8 mouse cellular contexts compared by ENCODE assay signal in the genomic region with DNA sequence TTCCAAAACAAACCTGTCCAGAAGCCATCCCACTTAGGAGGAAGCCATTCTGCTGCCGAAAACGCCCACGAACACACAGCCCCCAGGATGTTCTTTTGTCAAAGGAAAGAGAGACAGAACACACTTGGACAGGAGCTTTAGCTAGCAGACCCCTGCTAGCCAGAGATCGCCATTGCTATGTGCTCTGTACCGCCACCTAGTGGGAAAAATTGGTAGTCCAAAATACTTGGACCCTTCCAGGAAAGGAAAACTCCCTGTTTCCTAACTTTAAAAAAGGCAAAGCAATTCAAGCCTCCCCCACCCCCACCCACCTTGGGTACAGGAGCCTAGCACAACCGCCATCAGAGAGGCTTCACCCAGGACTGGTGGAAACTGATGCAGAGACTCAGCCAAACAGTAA.
DNase-seq lines count a peak whose midpoint lies in the region; ATAC-seq and TF ChIP-seq lines count a peak whose summit lies in the region.

No protein-coding gene starts in this region.

- no peaks in the 10 kb centered on the region for H3K27me3 ChIP-seq in forebrain, embryonic 14.5 days (replicated peaks; ENCODE audit: control insufficient read depth, insufficient read depth, low read length)
- no peaks in the 10 kb centered on the region for H3K27me3 ChIP-seq in forebrain, embryonic 11.5 days (ENCODE audit: control insufficient read depth, insufficient read depth, low read length)
- H3K27me3 ChIP-seq in liver, embryonic 14.5 days (ENCODE audit: control insufficient read depth, insufficient read depth, low read length): no peaks in the 10 kb centered on the region
- H3K27me3 ChIP-seq in liver, embryonic 12.5 days (replicated peaks): no peaks in the 10 kb centered on the region
- no peaks in the 10 kb centered on the region for H3K27me3 ChIP-seq in forebrain, embryonic 12.5 days

- no peak overlapping the region for H3K9ac ChIP-seq in forebrain, embryonic 14.5 days (ENCODE audit: low read length)
- H3K9ac ChIP-seq in forebrain, embryonic 11.5 days (ENCODE audit: low read length): no peak overlapping the region
- no peak overlapping the region for H3K9ac ChIP-seq in liver, embryonic 14.5 days (replicated peaks)
- no peak overlapping the region for H3K9ac ChIP-seq in liver, embryonic 12.5 days
- no peak overlapping the region for H3K9ac ChIP-seq in forebrain, embryonic 12.5 days

- no peaks in the 10 kb centered on the region for H3K4me1 ChIP-seq in forebrain, embryonic 14.5 days (ENCODE audit: control insufficient read depth, insufficient read depth, low read length)
- no peaks in the 10 kb centered on the region for H3K4me1 ChIP-seq in forebrain, embryonic 11.5 days (replicated peaks; ENCODE audit: control insufficient read depth, insufficient read depth, low read length)
- no peaks in the 10 kb centered on the region for H3K4me1 ChIP-seq in liver, embryonic 14.5 days (replicated peaks; ENCODE audit: control insufficient read depth in 2 of 2, insufficient read depth in 2 of 2, low read length in 1 of 2)
- no peaks in the 10 kb centered on the region for H3K4me1 ChIP-seq in liver, embryonic 12.5 days
- H3K4me1 ChIP-seq in forebrain, embryonic 12.5 days: no peaks in the 10 kb centered on the region

- peak; percentile 41 for TF ChIP-seq CTCF in liver, embryonic 14.5 days (IDR thresholded peaks at IDR 0.05; ENCODE audit: low read depth)

- no peak for TF ChIP-seq EP300 in liver, embryonic 14.5 days (IDR thresholded peaks at IDR 0.05; ENCODE audit: low read depth)

- H3K36me3 ChIP-seq in forebrain, embryonic 14.5 days (ENCODE audit: control insufficient read depth, insufficient read depth, low read length): no peaks in the 10 kb centered on the region
- H3K36me3 ChIP-seq in forebrain, embryonic 11.5 days (ENCODE audit: control insufficient read depth, insufficient read depth, low read length): no peaks in the 10 kb centered on the region
- H3K36me3 ChIP-seq in liver, embryonic 14.5 days (replicated peaks; ENCODE audit: control insufficient read depth, insufficient read depth, low read depth): no peaks in the 10 kb centered on the region
- H3K36me3 ChIP-seq in liver, embryonic 12.5 days: no peaks in the 10 kb centered on the region
- H3K36me3 ChIP-seq in forebrain, embryonic 12.5 days (replicated peaks): no peaks in the 10 kb centered on the region

- no peaks in the 10 kb centered on the region for H3K9me3 ChIP-seq in forebrain, embryonic 14.5 days (replicated peaks; ENCODE audit: control insufficient read depth, low read length)
- no peaks in the 10 kb centered on the region for H3K9me3 ChIP-seq in forebrain, embryonic 11.5 days (ENCODE audit: control insufficient read depth, low read length)
- H3K9me3 ChIP-seq in liver, embryonic 14.5 days (ENCODE audit: control insufficient read depth, low read length): no peaks in the 10 kb centered on the region
- no peaks in the 10 kb centered on the region for H3K9me3 ChIP-seq in liver, embryonic 12.5 days (replicated peaks)
- no peaks in the 10 kb centered on the region for H3K9me3 ChIP-seq in forebrain, embryonic 12.5 days

- no peak overlapping the region for H3K4me2 ChIP-seq in forebrain, embryonic 14.5 days (ENCODE audit: low read length)
- no peak overlapping the region for H3K4me2 ChIP-seq in forebrain, embryonic 11.5 days (ENCODE audit: low read depth, low read length, severe bottlenecking)
- no peak overlapping the region for H3K4me2 ChIP-seq in liver, embryonic 14.5 days (ENCODE audit: low read depth)
- H3K4me2 ChIP-seq in liver, embryonic 12.5 days: no peak overlapping the region
- no peak overlapping the region for H3K4me2 ChIP-seq in forebrain, embryonic 12.5 days

- no peak overlapping the region for H3K4me3 ChIP-seq in forebrain, embryonic 14.5 days (ENCODE audit: low read depth, low read length)
- no peak overlapping the region for H3K4me3 ChIP-seq in forebrain, embryonic 11.5 days (ENCODE audit: low read depth, low read length)
- H3K4me3 ChIP-seq in liver, embryonic 14.5 days (ENCODE audit: insufficient read depth in 1 of 2, low read depth in 2 of 2, low read length in 2 of 2): no peak overlapping the region
- H3K4me3 ChIP-seq in liver, embryonic 12.5 days: no peak overlapping the region
- H3K4me3 ChIP-seq in forebrain, embryonic 12.5 days (replicated peaks): no peak overlapping the region

- peak; percentile 23 for DNase-seq in forebrain, embryonic 14.5 days (ENCODE audit: low spot score)
- no peak for DNase-seq in forebrain, embryonic 11.5 days (ENCODE audit: low spot score)
- DNase-seq in liver, embryonic 14.5 days (ENCODE audit: low read depth in 3 of 3, low spot score in 3 of 3): no peak
- DNase-seq in ZHBTc4 (ENCODE audit: low read depth, low spot score): peak; percentile 80
- peak; percentile 56 for DNase-seq in mesoderm, embryonic 11.5 days (ENCODE audit: low read depth, low spot score)
- no peak for DNase-seq in frontal cortex, postnatal 25 days (ENCODE audit: low spot score in 2 of 2)

- WGBS in forebrain, embryonic 14.5 days: 38% methylated on average over 6 of the region's 6 CpGs
- 47% methylated on average over 6 of the region's 6 CpGs for WGBS in forebrain, embryonic 11.5 days
- 25% methylated on average over 6 of the region's 6 CpGs for WGBS in liver, embryonic 14.5 days (ENCODE audit: insufficient replicate concordance)
- WGBS in liver, embryonic 12.5 days (ENCODE audit: insufficient replicate concordance): 33% methylated on average over 6 of the region's 6 CpGs
- 37% methylated on average over 6 of the region's 6 CpGs for WGBS in forebrain, embryonic 12.5 days

- H3K27ac ChIP-seq in forebrain, embryonic 14.5 days (ENCODE audit: low read depth, low read length): no peak overlapping the region
- no peak overlapping the region for H3K27ac ChIP-seq in forebrain, embryonic 11.5 days (ENCODE audit: low read depth, low read length)
- no peak overlapping the region for H3K27ac ChIP-seq in liver, embryonic 14.5 days
- H3K27ac ChIP-seq in liver, embryonic 12.5 days: no peak overlapping the region
- H3K27ac ChIP-seq in forebrain, embryonic 12.5 days: no peak overlapping the region

- no peak for ATAC-seq in forebrain, embryonic 14.5 days
- ATAC-seq in forebrain, embryonic 11.5 days (replicated peaks; ENCODE audit: low FRiP score): no peak
- no peak for ATAC-seq in liver, embryonic 14.5 days (ENCODE audit: insufficient read depth)
- ATAC-seq in liver, embryonic 12.5 days: no peak
- no peak for ATAC-seq in forebrain, embryonic 12.5 days (ENCODE audit: low FRiP score)

Comparison
In these comparisons a context has a peak if more than half of its experiments do, and no peak if none do; other contexts are left out.
1. DNase-seq: peak in forebrain, embryonic 14.5 days (single experiment), ZHBTc4 (single experiment) and mesoderm, embryonic 11.5 days (single experiment); none in forebrain, embryonic 11.5 days (single experiment), liver, embryonic 14.5 days (0 of 3) and frontal cortex, postnatal 25 days (0 of 2).